Mouse (Mus musculus) ovary, postnatal 14 days (tissue): ENCODE measurements around the gene Ndufa13.
A peak's percentile ranks its signal among the peaks of the same experiment; 100 is the strongest.

Experiments
- DNase-seq: peaks from one replicate; pipeline ENCODE4 v3.0.0; 2022; ENCODE audit warnings: low spot score

Ndufa13 gene

GRCm38 (mm10) chr8:69879678-69880077, 22.7 kb downstream of the Ndufa13 start:
- DNase-seq, result no peak

- no peak for DNase-seq
Measured at GRCm38 (mm10) chr8:69877992-69878391, 24.4 kb downstream of the Ndufa13 start.

DNA sequence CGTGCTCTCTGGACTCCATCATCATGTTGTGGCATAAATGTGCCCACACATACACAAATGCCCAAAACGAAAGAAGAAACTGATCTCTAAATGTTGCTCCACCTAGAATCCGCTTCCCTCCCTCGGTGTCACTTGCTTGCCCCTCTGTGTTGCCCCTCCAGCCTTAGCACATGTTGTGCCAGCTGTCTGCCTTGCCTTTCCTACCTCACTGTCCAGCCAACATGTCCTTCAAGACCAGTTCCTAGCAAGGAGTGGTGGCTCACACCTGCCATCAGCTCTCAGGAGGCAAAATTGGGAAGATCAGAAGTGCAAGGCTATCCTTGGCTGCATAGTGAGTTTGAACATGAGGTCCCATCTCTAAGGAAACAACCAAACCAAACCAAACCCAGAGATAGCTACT, 25.0 kb downstream of the Ndufa13 start:
- no peak for DNase-seq

DNA sequence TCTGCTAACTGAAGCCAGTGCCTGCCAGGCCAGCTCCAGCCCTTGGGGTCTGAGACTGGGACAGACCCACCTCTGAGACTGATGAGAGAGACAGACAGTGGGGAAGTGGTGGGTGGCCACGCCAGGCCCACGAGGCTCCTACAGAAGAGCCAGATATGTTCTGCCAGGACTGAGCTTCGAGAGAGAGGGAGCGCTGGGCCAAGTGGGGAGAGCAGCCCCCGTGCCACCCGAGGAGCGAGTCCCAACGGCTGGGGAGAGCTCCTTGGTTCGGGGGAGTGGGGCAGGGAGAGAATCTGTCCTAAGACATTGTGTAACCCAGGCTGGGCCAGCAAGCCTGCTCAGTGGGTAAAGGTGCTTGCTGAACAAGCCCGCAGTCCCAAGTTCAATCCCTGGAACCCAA, 25.4 kb downstream of the Ndufa13 start:
- DNase-seq, result no peak

DNA sequence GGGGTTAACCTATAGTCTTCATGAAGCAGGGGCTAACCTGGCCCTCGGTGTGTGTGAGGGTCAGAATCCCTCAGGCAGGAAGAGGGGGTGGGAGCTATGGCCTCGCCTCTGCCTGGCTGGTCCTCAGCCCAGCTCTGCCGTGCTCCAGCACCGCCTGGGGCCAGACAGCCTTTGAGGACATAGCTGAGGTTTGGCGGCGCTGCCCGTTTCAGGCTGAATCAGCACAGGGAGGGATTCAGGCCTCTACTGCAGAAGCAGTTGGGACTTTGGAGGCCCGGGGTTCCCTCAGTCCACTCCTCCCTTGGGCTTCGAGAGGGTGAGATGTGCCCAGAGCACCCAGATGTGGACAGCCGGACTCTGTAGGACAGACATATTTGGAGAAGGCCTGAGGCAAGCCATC, 26.3 kb downstream of the Ndufa13 start:
- no peak for DNase-seq

GRCm38 (mm10) chr8:69874654-69875053, 27.7 kb downstream of the Ndufa13 start:
- no peak for DNase-seq

DNA sequence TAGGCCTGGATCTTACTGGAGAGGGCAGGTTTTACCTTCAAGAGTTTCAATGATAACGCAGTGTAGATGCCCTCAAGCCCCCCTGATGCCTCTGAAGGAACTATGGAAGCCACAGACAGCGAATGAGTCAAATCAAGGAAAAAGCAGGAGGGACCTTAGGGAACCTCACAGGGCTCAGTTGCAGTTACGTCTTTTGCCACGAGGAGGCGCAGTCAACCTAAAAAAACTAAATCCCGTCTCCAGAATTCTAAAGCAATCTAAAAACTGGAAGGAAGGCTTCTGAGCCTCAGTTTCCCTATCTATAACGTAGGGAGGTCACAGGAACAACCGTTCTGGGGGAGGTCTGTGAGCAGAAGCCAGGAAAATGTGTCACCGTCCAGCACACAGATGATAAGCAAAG, 28.2 kb downstream of the Ndufa13 start:
- DNase-seq, result peak; percentile 62

- no peak for DNase-seq
Measured at GRCm38 (mm10) chr8:69870907-69871306, 31.5 kb downstream of the Ndufa13 start.

DNA sequence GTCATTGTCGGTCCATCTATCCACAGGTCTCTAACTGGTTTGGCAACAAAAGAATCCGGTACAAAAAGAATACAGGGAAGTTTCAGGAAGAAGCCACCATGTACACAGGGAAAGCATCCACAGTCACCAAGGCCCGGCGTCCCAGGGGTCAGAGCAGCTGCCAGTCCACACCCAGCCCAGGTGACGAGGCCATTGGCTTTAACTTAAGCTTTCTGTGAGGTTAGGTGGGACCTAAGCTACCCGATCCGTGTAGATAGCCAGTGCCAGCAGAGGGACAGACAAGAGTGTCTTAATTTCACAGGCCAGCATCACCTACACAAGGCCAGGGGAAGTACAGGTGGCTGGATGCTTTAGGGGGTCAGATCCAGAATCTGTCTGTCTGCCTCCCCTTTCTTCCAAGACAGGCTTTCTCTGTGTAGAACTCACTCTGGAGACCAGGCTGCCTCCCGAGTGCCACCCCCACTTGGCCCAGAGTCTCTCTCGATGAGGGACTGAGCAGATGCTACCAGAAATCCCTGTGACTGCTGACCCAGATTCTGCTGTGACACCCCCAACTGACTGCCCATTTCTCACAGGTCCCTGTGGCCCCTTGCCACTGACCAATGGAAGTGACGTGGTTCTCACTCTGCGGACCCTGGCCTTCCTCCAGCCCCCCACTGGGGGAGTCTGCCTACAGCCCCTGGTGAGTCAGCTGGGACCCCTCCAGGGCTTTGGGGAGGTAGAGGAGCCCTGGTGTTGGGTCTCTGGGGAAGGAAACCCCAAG, 32.2 kb downstream of the Ndufa13 start:
- DNase-seq, result no peak

DNA sequence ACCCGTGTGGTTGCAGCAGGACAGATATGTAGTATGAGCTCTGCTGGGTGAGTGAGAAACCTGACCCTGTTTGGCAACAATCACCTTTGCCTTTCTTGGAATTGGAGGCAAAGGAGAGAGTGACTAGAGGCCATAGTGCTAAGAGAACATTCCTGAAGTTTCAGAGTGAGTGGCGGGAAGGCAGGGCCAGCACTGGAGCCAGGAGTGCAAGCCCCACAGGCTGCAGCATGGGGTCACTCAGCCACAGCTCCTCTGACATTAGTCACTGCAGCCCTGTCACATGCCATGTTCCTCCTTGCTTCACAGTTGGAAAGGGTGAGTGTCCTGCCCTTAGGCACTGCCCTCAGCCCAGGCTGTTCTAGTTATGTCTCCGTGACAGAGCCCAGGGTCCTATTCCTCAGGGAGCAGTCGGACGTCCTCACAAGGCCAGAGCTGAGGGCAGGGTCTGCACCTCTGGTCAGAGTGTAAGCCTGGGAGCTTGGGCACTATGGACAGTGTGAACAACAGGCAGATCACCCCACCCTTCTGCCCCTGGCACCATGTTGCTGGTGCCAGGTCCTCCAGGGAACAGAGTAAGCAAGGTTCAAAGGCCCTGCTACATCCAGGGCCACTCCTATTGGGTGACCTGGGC, 34.5 kb downstream of the Ndufa13 start:
- no peak for DNase-seq

GRCm38 (mm10) chr8:69864180-69864579, 38.2 kb downstream of the Ndufa13 start:
- DNase-seq, result no peak

DNA sequence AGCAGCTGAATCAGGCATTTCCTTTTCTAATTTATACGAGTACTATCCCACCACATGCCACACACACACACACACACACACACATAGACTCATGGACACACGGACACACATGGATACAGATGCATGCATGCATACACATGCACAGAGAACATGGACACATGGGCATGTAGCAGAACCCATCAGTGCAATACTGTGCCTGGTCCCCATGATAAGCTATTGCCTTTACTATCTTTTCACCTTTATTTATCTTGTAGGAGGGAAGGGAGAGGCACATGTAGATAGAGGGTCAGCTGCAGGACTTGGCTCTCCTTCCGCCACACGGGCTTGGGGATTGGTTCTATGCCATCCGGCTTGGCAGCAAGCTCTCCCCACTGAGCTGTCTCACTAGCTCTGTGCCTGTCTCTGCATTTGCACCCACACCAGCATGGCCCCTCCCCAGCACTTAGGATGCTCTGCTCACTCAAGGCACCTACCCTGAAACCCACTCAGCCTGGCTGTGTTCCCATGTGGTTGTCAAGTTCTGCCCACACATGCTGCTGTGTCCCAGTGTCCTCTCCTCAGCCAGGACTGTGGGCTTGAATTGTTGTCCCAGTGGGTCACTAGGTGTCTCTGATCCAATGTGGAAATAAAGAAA, 38.9 kb downstream of the Ndufa13 start:
- no peak for DNase-seq

DNA sequence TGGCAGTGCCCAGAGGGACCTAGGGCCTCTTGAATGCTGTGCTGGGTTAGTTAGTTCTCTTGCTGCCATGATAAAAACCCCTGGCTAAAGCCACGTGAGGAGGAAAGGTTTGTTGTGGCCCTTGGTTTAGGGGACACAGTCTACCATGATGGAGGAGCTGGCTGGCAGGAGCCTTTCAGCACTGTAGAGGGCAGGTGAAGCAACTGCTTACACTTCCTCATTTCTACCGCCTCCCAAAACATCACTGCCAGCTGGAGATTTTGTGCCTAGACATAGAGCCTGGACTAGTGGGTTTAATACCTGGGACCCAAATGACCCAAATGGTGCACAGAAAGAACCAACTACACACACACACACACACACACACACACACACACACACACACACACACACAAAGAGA, 41.1 kb downstream of the Ndufa13 start:
- no peak for DNase-seq

DNA sequence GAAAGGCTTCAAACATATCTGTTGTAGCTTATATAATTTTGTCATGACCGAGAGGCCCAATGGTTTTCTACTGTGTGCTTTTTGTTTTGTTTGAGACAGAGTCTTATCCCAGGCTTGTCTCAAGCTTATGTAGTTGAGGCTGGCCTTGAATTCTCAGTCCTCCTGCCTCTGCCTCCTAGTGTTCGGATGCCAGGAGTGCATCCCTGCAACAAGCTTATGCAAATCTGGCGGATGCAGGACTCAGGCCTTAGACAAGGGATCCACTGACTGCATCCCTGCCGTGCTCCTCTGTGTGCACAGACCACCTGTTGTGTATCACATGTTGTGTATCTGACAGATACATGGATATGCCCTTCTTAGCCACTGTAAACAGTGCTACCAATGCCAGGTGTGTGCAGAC, 41.6 kb downstream of the Ndufa13 start:
- no peak for DNase-seq

GRCm38 (mm10) chr8:69853869-69854268, 48.5 kb downstream of the Ndufa13 start:
- no peak for DNase-seq

GRCm38 (mm10) chr8:69850926-69851506, 51.3 kb downstream of the Ndufa13 start:
- DNase-seq, result no peak

GRCm38 (mm10) chr8:69849899-69850298, 52.5 kb downstream of the Ndufa13 start:
- DNase-seq, result no peak

- no peak for DNase-seq
Measured at GRCm38 (mm10) chr8:69848951-69849350, 53.4 kb downstream of the Ndufa13 start.

DNA sequence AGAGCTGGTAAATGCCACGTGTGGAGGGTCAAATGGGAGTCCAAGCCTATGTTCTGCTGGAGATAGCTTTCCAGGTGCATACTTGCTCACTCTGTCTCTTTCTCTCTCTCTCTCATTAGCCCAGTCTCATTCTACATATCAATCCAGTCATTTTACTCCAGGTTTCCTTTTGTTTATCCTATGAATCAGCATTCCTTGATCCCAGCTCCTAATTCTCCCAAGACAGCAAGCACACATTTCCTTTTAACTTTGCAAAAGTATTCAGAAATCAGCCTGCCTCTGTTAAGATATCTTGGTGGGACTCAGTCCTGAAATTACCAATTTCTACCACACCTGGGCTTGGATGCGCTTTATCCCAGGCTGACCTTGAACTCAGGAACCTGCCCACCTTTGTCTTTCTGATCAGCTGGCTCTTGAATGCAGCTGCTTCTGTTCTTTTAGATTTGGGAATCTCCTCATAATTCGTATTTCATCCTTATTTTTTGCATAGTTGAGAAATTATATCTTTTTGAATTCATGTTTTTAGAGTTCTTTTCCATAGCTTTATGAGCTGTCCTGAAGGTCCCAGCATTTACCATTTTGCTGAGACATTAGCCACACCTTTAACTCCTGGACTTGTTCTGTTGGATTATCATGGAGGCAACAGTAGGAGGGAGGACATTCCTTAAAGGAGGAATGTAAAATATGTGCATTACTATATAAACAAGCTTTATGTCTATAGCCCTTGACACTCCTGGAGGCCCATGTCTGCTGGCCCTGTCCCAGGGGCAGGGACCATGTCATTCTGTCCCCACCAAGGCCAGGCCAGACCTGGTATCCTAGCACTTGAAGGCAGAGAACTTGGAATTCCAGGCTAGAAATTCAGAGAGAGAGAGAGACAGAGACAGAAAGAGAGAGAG, 54.9 kb downstream of the Ndufa13 start:
- DNase-seq, result no peak
